Mouse (Mus musculus) ES-E14 (cell line): ENCODE measurements at regions not wholly inside any gene's neighbourhood (a gene's known extent, or its start where the extent isn't known, plus 50 kb on each side); places are given as distances from the start of the nearest gene placed in this dataset.
A peak's percentile ranks its signal among the peaks of the same experiment; 100 is the strongest.

Experiments used
- DNase-seq: peaks from one replicate; pipeline ENCODE4 v3.0.0-alpha.2; 2013; ENCODE audit warnings: low read depth, low spot score
- H3K27ac ChIP-seq: 2 replicates; pipeline ENCODE4 v1.5.1; 2012; ENCODE audit warnings: low read depth, mild to moderate bottlenecking, low read length, moderate library complexity, mixed read lengths; ENCODE audit not compliant: poor library complexity, insufficient read depth, severe bottlenecking
- H3K36me3 ChIP-seq: 2 replicates; pipeline ENCODE4 v1.6.1; 2012; ENCODE audit warnings: mild to moderate bottlenecking, low read length, moderate library complexity, mixed read lengths; ENCODE audit not compliant: control insufficient read depth, poor library complexity, insufficient read depth, severe bottlenecking
- H3K4me1 ChIP-seq, 2 experiments: fragments of 150-350 bp in 1 of 2; sonication (generic) in 1 of 2; 2 replicates each; pipeline ENCODE4 v1.6.1; 2012; ENCODE audit warnings: low read length in 2 of 2, mild to moderate bottlenecking in 1 of 2, mixed read lengths in 1 of 2; ENCODE audit not compliant: control insufficient read depth in 2 of 2, insufficient read depth in 2 of 2, poor library complexity in 1 of 2
- H3K4me3 ChIP-seq, 2 experiments: fragments of 150-350 bp in 1 of 2; sonication (generic) in 1 of 2; 2 replicates each; pipeline ENCODE4 v1.5.1; 2012; ENCODE audit warnings: low read length in 2 of 2, low read depth in 1 of 2, mild to moderate bottlenecking in 1 of 2, mixed read lengths in 1 of 2; ENCODE audit not compliant: insufficient read depth in 1 of 2, poor library complexity in 1 of 2, severe bottlenecking in 1 of 2
- H3K9ac ChIP-seq: 2 replicates; pipeline ENCODE4 v1.6.1; 2012; ENCODE audit warnings: low read depth, mild to moderate bottlenecking, low read length, mixed read lengths; ENCODE audit not compliant: poor library complexity, insufficient read depth, severe bottlenecking
- H3K9me3 ChIP-seq: fragments of 150-350 bp; sonication (generic); 2 replicates; pipeline ENCODE4 v1.6.1; 2012; ENCODE audit warnings: low read depth, mild to moderate bottlenecking, low read length; ENCODE audit not compliant: control insufficient read depth, insufficient read depth
- CHD2 ChIP-seq: IDR thresholded peaks from 2 replicates; pipeline ENCODE4 v1.6.1; 2014; ENCODE audit warnings: mild to moderate bottlenecking, low read depth, low read length, inconsistent platforms
- HCFC1 ChIP-seq: IDR thresholded peaks from 2 replicates; pipeline ENCODE4 v1.6.1; 2012; ENCODE audit warnings: low read length, inconsistent platforms, borderline replicate concordance; ENCODE audit not compliant: insufficient read depth
- MAFK ChIP-seq: IDR thresholded peaks from 2 replicates; pipeline ENCODE4 v1.6.1; 2014; ENCODE audit warnings: mild to moderate bottlenecking, low read depth, low read length, inconsistent platforms; ENCODE audit not compliant: insufficient read depth
- ZC3H11A ChIP-seq: IDR thresholded peaks from 2 replicates; pipeline ENCODE4 v1.6.1; 2012; ENCODE audit warnings: low read depth, mild to moderate bottlenecking, inconsistent platforms, low read length, borderline replicate concordance
- ZNF384 ChIP-seq: IDR thresholded peaks from 2 replicates; pipeline ENCODE4 v1.6.1; 2012; ENCODE audit warnings: low read depth, low read length, inconsistent platforms
- in situ Hi-C, 2 experiments: fragments of 600-800 bp; cut with MboI; formaldehyde crosslinking; loops; one replicate each; pipeline ENCODE4 v1.15.1; 2025; ENCODE audit warnings: low sequenced_read_pairs in 2 of 2, inconsistent platforms in 1 of 2; ENCODE audit not compliant: unreplicated experiment in 2 of 2

DNA sequence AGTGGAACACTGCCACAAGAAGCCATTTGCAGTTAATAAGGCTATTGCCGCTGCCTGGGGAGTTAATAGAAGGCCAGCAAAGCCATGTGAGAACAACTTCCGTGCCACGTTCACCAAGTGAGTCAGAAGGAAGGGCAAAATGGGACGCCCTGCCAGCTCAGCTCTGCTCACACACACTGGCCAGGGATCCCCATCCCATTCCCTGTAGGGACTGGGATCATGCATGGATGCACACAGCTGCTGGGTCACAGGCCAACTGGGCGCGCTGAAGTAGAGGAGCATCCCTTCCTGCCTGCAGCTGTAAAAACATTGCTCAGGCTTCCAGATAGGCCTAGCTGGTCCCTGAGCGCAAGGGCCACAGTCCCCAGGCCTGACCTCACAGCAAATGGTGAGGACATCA lies 666.7 kb downstream of the Ntrk3 start:
- TF ChIP-seq MAFK: no peak
- no peak for TF ChIP-seq HCFC1
- TF ChIP-seq CHD2: no peak
- TF ChIP-seq ZC3H11A: no peak
- no peak for TF ChIP-seq ZNF384
- Histone ChIP-seq H3K4me3 (no peak overlapping the region), H3K36me3 (no peaks in the 10 kb centered on the region), H3K4me1 (no peaks in the 10 kb centered on the region), H3K27ac (no peak overlapping the region), H3K9ac (no peak overlapping the region), H3K9me3 (no peaks in the 10 kb centered on the region)
- no peak for DNase-seq
- in situ Hi-C loops: no loop called here

DNA sequence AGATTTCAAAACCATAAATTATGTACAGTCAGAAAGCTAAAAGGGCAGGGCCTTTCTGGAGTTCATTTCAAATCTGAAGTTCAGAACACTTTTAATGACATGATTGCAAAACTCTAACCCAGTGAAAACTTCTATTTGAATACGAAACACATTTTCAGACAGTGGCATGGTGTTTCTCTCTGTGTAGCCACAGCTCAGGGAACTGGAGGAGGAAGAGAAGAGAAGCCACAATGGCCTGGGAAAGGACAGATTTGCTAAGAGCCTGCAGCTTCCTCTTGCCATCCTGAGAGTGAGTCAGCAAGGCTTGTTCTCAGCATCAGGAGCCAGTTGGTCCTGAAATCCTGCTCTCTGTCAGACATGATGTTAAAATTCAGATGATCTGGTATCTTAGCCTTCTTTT lies 676.2 kb downstream of the Ntrk3 start:
- no peak for DNase-seq
- TF ChIP-seq MAFK (no peak), CHD2 (no peak), HCFC1 (no peak), ZNF384 (no peak), ZC3H11A (no peak)
- in situ Hi-C loops: no loop called here
- Histone ChIP-seq H3K4me3 (no peak overlapping the region), H3K9me3 (no peaks in the 10 kb centered on the region), H3K36me3 (no peaks in the 10 kb centered on the region), H3K9ac (no peak overlapping the region), H3K27ac (no peak overlapping the region), H3K4me1 (no peaks in the 10 kb centered on the region)

DNA sequence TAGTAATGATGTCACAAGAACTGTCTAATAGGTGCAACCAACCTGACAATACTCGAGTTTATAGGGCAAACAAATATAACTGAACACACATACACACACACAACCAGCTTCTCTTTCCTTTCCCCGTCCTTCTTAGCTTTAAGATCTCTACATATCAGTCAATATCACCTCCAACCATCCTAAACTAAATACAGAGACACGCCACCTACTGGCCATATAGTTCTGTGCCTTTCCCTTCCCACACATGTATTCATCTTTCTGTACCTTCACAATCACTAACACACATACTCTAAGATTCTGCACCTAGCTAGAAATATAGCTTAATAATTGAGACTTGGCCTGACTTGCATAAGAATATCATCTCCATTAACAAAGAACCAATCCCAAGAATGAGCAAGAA lies 688.2 kb downstream of the Ntrk3 start:
- H3K9ac ChIP-seq: no peak overlapping the region
- H3K4me3 ChIP-seq: no peak overlapping the region
- H3K27ac ChIP-seq: no peak overlapping the region
- TF ChIP-seq ZC3H11A (no peak), HCFC1 (no peak), ZNF384 (no peak), CHD2 (no peak)
- in situ Hi-C loops: no loop called here
- DNase-seq: peak; percentile 12
- no peaks in the 10 kb centered on the region for H3K36me3 ChIP-seq
- H3K9me3 ChIP-seq: no peaks in the 10 kb centered on the region
- no peaks in the 10 kb centered on the region for H3K4me1 ChIP-seq

DNA sequence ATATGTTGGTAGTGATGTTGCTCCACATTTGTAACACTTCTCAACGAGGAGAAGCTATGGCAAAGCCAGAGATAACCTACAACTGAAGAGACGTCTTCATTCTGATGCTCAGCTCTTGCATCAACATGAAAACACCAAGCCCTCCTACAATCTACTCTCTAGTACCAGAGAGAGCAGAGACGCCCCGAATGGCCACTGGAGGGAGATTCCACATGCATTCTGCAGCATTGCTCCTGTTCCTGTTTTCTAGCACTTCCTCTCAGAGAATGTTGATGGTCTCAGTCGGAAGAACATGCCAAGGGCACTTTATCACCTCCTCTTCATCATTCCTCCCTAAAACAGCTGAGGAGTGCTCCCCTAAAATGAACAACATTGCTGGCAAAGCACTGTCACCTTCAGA lies 692.4 kb downstream of the Ntrk3 start:
- Histone ChIP-seq H3K36me3 (no peaks in the 10 kb centered on the region), H3K27ac (no peak overlapping the region), H3K4me1 (no peaks in the 10 kb centered on the region), H3K9ac (no peak overlapping the region), H3K4me3 (no peak overlapping the region), H3K9me3 (no peaks in the 10 kb centered on the region)
- TF ChIP-seq HCFC1 (no peak), MAFK (no peak), CHD2 (no peak), ZNF384 (no peak), ZC3H11A (no peak)
- DNase-seq: no peak
- in situ Hi-C loops: no loop called here

DNA sequence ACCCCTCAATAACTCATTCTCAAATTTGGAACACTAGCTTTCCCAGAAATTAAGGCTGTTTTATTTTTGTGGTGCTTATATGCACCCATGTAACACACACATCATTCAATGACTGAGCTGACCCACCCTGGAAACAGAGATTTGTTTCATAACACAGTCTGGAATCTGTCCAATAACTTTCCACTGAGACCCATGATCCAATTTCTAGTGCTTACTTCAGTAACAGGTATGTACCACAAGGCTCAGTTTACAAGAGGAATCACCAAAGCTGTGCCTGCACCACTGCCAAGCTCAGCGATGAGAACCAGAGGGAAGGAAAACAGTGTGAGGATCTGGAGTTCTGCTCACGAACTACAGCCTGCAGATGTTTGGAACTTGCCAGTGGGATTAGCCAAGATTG lies 706.8 kb downstream of the Ntrk3 start:
- TF ChIP-seq ZC3H11A: no peak
- TF ChIP-seq CHD2: no peak
- no peak for TF ChIP-seq HCFC1
- no peak overlapping the region for H3K9ac ChIP-seq
- no peaks in the 10 kb centered on the region for H3K4me1 ChIP-seq
- H3K4me3 ChIP-seq: no peak overlapping the region
- in situ Hi-C loops: no loop called here
- no peak overlapping the region for H3K27ac ChIP-seq
- DNase-seq: no peak
- H3K36me3 ChIP-seq: no peaks in the 10 kb centered on the region
- H3K9me3 ChIP-seq: no peaks in the 10 kb centered on the region
